Mouse (Mus musculus): ENCODE data around the gene Kctd20. TPM values are rescaled to one million over a fixed set of nuclear protein-coding genes. Genes with fewer than 3 reads are reported as not detected.

The Kctd20 gene
- polyA plus RNA-seq, 1 experiment from 2014 or later, result 78.9 TPM

GRCm38 (mm10) chr17:29007641-29008325, 56.0 kb downstream of the Kctd20 start, which contains the start of gene Stk38:
Gene Stk38, minus strand, starts transcription at chr17:29007995.
- DNase-seq (ENCODE audit: low spot score) (peak; percentile 88), ATAC-seq (ENCODE audit: low FRiP score) (peak; percentile 91)
- Histone ChIP-seq H3K9ac (peak within 1 kb of the TSS; percentile 95), H3K36me3 (replicated peaks; ENCODE audit: control insufficient read depth, insufficient read depth) (no peaks in the 10 kb centered on the region), H3K27me3 (ENCODE audit: control insufficient read depth, insufficient read depth, low read length) (no peaks in the 10 kb centered on the region), H3K4me3 (replicated peaks; ENCODE audit: low read length) (peak within 1 kb of the TSS; percentile 72), H3K4me1 (replicated peaks; ENCODE audit: control insufficient read depth, insufficient read depth, low read length) (peaks cover 22% of the 10 kb centered on the region), H3K9me3 (ENCODE audit: control insufficient read depth, low read length) (no peaks in the 10 kb centered on the region), H3K4me2 (replicated peaks) (peak within 1 kb of the TSS; percentile 82), H3K27ac (peak within 1 kb of the TSS; percentile 93)
- WGBS, result under 1% methylated on average over 56 of the region's 65 CpGs

- no peak for ATAC-seq (ENCODE audit: low FRiP score)
- peak overlapping the region; percentile 95 for H3K9ac ChIP-seq
Measured at GRCm38 (mm10) chr17:29008326-29008650, 56.5 kb downstream of the Kctd20 start.

DNA sequence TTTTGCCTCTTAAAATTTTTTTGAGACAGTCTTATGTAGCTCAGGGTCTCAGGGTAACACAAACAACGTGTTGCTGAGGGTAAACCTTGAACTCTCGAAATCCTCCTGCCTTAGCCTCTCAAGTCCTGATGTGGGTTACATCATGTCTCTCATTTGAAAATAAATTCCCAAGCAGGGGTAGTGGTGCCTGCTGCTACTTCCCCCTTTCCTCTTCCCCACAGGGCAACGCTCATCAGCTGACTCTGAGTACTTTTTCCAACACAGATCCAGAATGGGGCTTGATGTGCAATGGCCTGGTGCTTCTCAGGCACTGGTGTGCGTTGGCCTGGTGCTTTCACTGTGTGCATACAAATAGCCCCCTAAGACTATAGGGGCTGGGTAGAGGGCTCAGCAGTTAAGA, 57.4 kb downstream of the Kctd20 start:
- ATAC-seq (ENCODE audit: low FRiP score) (no peak), DNase-seq (ENCODE audit: low spot score) (no peak)
- no peaks in the 10 kb centered on the region for H3K27me3 ChIP-seq (ENCODE audit: control insufficient read depth, insufficient read depth, low read length)
- H3K9me3 ChIP-seq (ENCODE audit: control insufficient read depth, low read length), result no peaks in the 10 kb centered on the region
- no peak overlapping the region for H3K27ac ChIP-seq
- 89% methylated on average over 4 of the region's 4 CpGs for WGBS
- peaks cover 22% of the 10 kb centered on the region for H3K4me1 ChIP-seq (replicated peaks; ENCODE audit: control insufficient read depth, insufficient read depth, low read length)
- no peak overlapping the region for H3K4me3 ChIP-seq (replicated peaks; ENCODE audit: low read length)
- no peak overlapping the region for H3K9ac ChIP-seq
- no peak overlapping the region for H3K4me2 ChIP-seq (replicated peaks)
- H3K36me3 ChIP-seq (replicated peaks; ENCODE audit: control insufficient read depth, insufficient read depth), result no peaks in the 10 kb centered on the region

More at GRCm38 (mm10) chr17:29008326-29008650, 56.5 kb downstream of the Kctd20 start:
- Histone ChIP-seq H3K4me3 (replicated peaks; ENCODE audit: low read length) (peak overlapping the region; percentile 72), H3K27me3 (ENCODE audit: control insufficient read depth, insufficient read depth, low read length) (no peaks in the 10 kb centered on the region), H3K4me1 (replicated peaks; ENCODE audit: control insufficient read depth, insufficient read depth, low read length) (peaks cover 22% of the 10 kb centered on the region), H3K27ac (peak overlapping the region; percentile 93), H3K4me2 (replicated peaks) (peak overlapping the region; percentile 82), H3K36me3 (replicated peaks; ENCODE audit: control insufficient read depth, insufficient read depth) (no peaks in the 10 kb centered on the region), H3K9me3 (ENCODE audit: control insufficient read depth, low read length) (no peaks in the 10 kb centered on the region)
- WGBS, result 14% methylated on average over 8 of the region's 8 CpGs
- DNase-seq (ENCODE audit: low spot score), result no peak

GRCm38 (mm10) chr17:29014235-29014634, 62.5 kb downstream of the Kctd20 start:
- H3K9me3 ChIP-seq (ENCODE audit: control insufficient read depth, low read length), result no peaks in the 10 kb centered on the region
- H3K27me3 ChIP-seq (ENCODE audit: control insufficient read depth, insufficient read depth, low read length), result no peaks in the 10 kb centered on the region
- no peaks in the 10 kb centered on the region for H3K4me1 ChIP-seq (replicated peaks; ENCODE audit: control insufficient read depth, insufficient read depth, low read length)
- H3K36me3 ChIP-seq (replicated peaks; ENCODE audit: control insufficient read depth, insufficient read depth), result no peaks in the 10 kb centered on the region
- no peak overlapping the region for H3K9ac ChIP-seq
- no peak overlapping the region for H3K27ac ChIP-seq
- no peak overlapping the region for H3K4me3 ChIP-seq (replicated peaks; ENCODE audit: low read length)
- H3K4me2 ChIP-seq (replicated peaks), result no peak overlapping the region
- no peak for DNase-seq (ENCODE audit: low spot score)
- ATAC-seq (ENCODE audit: low FRiP score), result no peak

GRCm38 (mm10) chr17:29015638-29016037, 63.9 kb downstream of the Kctd20 start:
- H3K27me3 ChIP-seq (ENCODE audit: control insufficient read depth, insufficient read depth, low read length), result no peaks in the 10 kb centered on the region
- ATAC-seq (ENCODE audit: low FRiP score) (no peak), DNase-seq (ENCODE audit: low spot score) (no peak)
- no peaks in the 10 kb centered on the region for H3K9me3 ChIP-seq (ENCODE audit: control insufficient read depth, low read length)
- no peak overlapping the region for H3K9ac ChIP-seq
- no peak overlapping the region for H3K4me2 ChIP-seq (replicated peaks)
- WGBS, result 24% methylated on average over 2 of the region's 2 CpGs
- no peaks in the 10 kb centered on the region for H3K4me1 ChIP-seq (replicated peaks; ENCODE audit: control insufficient read depth, insufficient read depth, low read length)
- no peaks in the 10 kb centered on the region for H3K36me3 ChIP-seq (replicated peaks; ENCODE audit: control insufficient read depth, insufficient read depth)
- no peak overlapping the region for H3K27ac ChIP-seq
- H3K4me3 ChIP-seq (replicated peaks; ENCODE audit: low read length), result no peak overlapping the region

GRCm38 (mm10) chr17:29016705-29017104, 65.0 kb downstream of the Kctd20 start:
- H3K36me3 ChIP-seq (replicated peaks; ENCODE audit: control insufficient read depth, insufficient read depth), result no peaks in the 10 kb centered on the region
- H3K4me1 ChIP-seq (replicated peaks; ENCODE audit: control insufficient read depth, insufficient read depth, low read length), result no peaks in the 10 kb centered on the region
- ATAC-seq (ENCODE audit: low FRiP score) (no peak), DNase-seq (ENCODE audit: low spot score) (no peak)
- H3K4me2 ChIP-seq (replicated peaks), result no peak overlapping the region
- 87% methylated on average over 4 of the region's 4 CpGs for WGBS
- no peaks in the 10 kb centered on the region for H3K9me3 ChIP-seq (ENCODE audit: control insufficient read depth, low read length)
- no peak overlapping the region for H3K9ac ChIP-seq
- H3K4me3 ChIP-seq (replicated peaks; ENCODE audit: low read length), result no peak overlapping the region
- no peaks in the 10 kb centered on the region for H3K27me3 ChIP-seq (ENCODE audit: control insufficient read depth, insufficient read depth, low read length)
- H3K27ac ChIP-seq, result no peak overlapping the region

DNA sequence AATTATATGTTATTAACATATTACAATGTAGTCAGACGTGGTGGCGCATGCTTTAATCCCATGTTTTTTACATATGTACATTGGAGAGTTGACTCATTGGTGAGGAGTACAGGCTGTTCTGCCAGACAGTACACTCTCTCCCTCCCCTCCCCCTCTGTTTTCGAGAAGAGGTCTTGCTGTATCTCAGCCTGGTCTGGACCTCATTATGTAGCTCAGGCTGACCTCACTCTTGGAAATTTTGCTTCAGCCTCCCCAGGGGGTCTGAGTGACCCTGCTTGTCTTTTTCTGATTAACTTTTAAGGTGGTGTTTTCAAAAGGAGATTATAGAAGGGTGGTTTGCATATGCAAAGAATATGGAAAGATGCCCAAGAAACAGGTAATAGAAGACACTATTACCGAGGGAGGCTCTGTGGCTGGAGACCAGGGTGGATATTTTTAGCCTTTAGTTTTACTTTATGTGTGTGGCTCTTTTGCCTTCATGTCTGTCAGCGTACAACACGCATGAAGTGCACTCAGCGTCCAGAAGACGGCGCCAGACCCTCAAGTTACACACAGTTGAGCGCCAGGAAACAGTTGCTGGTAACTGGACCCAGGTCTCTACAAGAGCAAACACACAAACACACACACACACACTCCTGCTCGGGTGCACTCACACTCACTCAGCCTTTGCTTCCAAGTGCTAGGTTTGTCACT, 66.7 kb downstream of the Kctd20 start:
- Histone ChIP-seq H3K4me3 (replicated peaks; ENCODE audit: low read length) (no peak overlapping the region), H3K9me3 (ENCODE audit: control insufficient read depth, low read length) (no peaks in the 10 kb centered on the region), H3K27me3 (ENCODE audit: control insufficient read depth, insufficient read depth, low read length) (no peaks in the 10 kb centered on the region), H3K9ac (no peak overlapping the region), H3K27ac (no peak overlapping the region), H3K36me3 (replicated peaks; ENCODE audit: control insufficient read depth, insufficient read depth) (no peaks in the 10 kb centered on the region), H3K4me2 (replicated peaks) (no peak overlapping the region), H3K4me1 (replicated peaks; ENCODE audit: control insufficient read depth, insufficient read depth, low read length) (no peaks in the 10 kb centered on the region)
- 45% methylated on average over 11 of the region's 11 CpGs for WGBS
- ATAC-seq (ENCODE audit: low FRiP score), result no peak
- no peak for DNase-seq (ENCODE audit: low spot score)

Other genes with a start within 250 kb of the Kctd20 start
- gene AC170998.1, start 225.9 kb upstream of the Kctd20 start, polyA plus RNA-seq (2014; fragmentation: Nextera tagmentation; extraction: Ambion mirVana), result 0.98 and 2.0 TPM in 2 replicates
- 0.56 and 1.6 TPM in 2 replicates for gene Mapk13, start 182.7 kb upstream of the Kctd20 start, polyA plus RNA-seq (2014; fragmentation: Nextera tagmentation; extraction: Ambion mirVana)
- gene Brpf3, start 150.9 kb upstream of the Kctd20 start, polyA plus RNA-seq (2014; fragmentation: Nextera tagmentation; extraction: Ambion mirVana), result 8.0 and 8.9 TPM in 2 replicates
- 0.07 TPM in 1 of 2 replicates, not detected in the other for gene Pnpla1, start 93.5 kb upstream of the Kctd20 start, polyA plus RNA-seq (2014; fragmentation: Nextera tagmentation; extraction: Ambion mirVana)
- gene 4930539E08Rik, start 36.6 kb upstream of the Kctd20 start, polyA plus RNA-seq (2014; fragmentation: Nextera tagmentation; extraction: Ambion mirVana), result 1.2 and 1.3 TPM in 2 replicates
- gene Pxt1, start 8.1 kb upstream of the Kctd20 start, polyA plus RNA-seq (2014; fragmentation: Nextera tagmentation; extraction: Ambion mirVana), result not detected in 2 replicates
- gene Stk38, start 56.0 kb downstream of the Kctd20 start, polyA plus RNA-seq (2014; fragmentation: Nextera tagmentation; extraction: Ambion mirVana), result 75.6 and 85.0 TPM in 2 replicates
- 446 and 460 TPM in 2 replicates for gene Srsf3, start 80.7 kb downstream of the Kctd20 start, polyA plus RNA-seq (2014; fragmentation: Nextera tagmentation; extraction: Ambion mirVana)
- 79.5 and 97.7 TPM in 2 replicates for gene Cdkn1a, start 139.0 kb downstream of the Kctd20 start, polyA plus RNA-seq (2014; fragmentation: Nextera tagmentation; extraction: Ambion mirVana)
- gene Rab44, start 162.2 kb downstream of the Kctd20 start, polyA plus RNA-seq (2014; fragmentation: Nextera tagmentation; extraction: Ambion mirVana), result not detected in 2 replicates

Measured in hindbrain, embryonic 14.5 days (tissue).